Mouse (Mus musculus) MEL (cell line): ENCODE measurements around the gene Kank1. TPM values are rescaled to one million over a fixed set of nuclear protein-coding genes. Genes with fewer than 3 reads are reported as not detected.

Experiments
- DNase-seq: peaks from one replicate; pipeline ENCODE4 v3.0.0; 2011; ENCODE audit warnings: low read depth, low spot score
- H3K27ac ChIP-seq: 2 replicates; pipeline ENCODE4 v1.5.1; 2012; ENCODE audit warnings: low read depth, mild to moderate bottlenecking, control low read depth, low read length, moderate library complexity; ENCODE audit not compliant: control insufficient read depth
- H3K27me3 ChIP-seq, 2 experiments: fragments of 150-350 bp in 1 of 2; sonication (generic) in 1 of 2; 2 replicates each; pipeline ENCODE4 v1.6.1; 2012; ENCODE audit warnings: low read length in 2 of 2, mild to moderate bottlenecking in 2 of 2, improper control_type of control experiment in 1 of 2, moderate library complexity in 1 of 2; ENCODE audit not compliant: insufficient read depth in 2 of 2, control insufficient read depth in 1 of 2
- H3K36me3 ChIP-seq, 2 experiments: 2 replicates each; pipeline ENCODE4 v1.6.1; 2012 to 2014; ENCODE audit warnings: low read length in 2 of 2, improper control_type of control experiment in 1 of 2, inconsistent platforms in 1 of 2, mild to moderate bottlenecking in 1 of 2; ENCODE audit not compliant: insufficient read depth in 2 of 2, control insufficient read depth in 1 of 2
- H3K4me1 ChIP-seq, 2 experiments: fragments of 150-350 bp in 1 of 2; sonication (generic) in 1 of 2; 2 replicates each; pipeline ENCODE4 v1.6.1; 2012; ENCODE audit warnings: low read length in 2 of 2, improper control_type of control experiment in 1 of 2, mild to moderate bottlenecking in 1 of 2; ENCODE audit not compliant: insufficient read depth in 2 of 2, control insufficient read depth in 1 of 2
- H3K4me3 ChIP-seq, 2 experiments: fragments of 150-350 bp in 1 of 2; sonication (generic) in 1 of 2; 2 replicates each; pipeline ENCODE4 v1.5.1; 2012; ENCODE audit warnings: low read depth in 2 of 2, low read length in 2 of 2, mild to moderate bottlenecking in 2 of 2, moderate library complexity in 2 of 2, control low read depth in 1 of 2, improper control_type of control experiment in 1 of 2; ENCODE audit not compliant: control insufficient read depth in 1 of 2, insufficient read depth in 1 of 2
- H3K79me2 ChIP-seq: 2 replicates; pipeline ENCODE4 v1.6.1; 2012; ENCODE audit warnings: mild to moderate bottlenecking, low read length, moderate library complexity; ENCODE audit not compliant: control insufficient read depth, poor library complexity, insufficient read depth
- H3K9ac ChIP-seq: 2 replicates; pipeline ENCODE4 v1.6.1; 2012; ENCODE audit warnings: low read depth, mild to moderate bottlenecking, control low read depth, low read length, moderate library complexity; ENCODE audit not compliant: control insufficient read depth, poor library complexity, severe bottlenecking
- H3K9me3 ChIP-seq: fragments of 150-350 bp; sonication (generic); replicated peaks from 2 replicates; pipeline ENCODE4 v1.6.1; 2012; ENCODE audit warnings: mild to moderate bottlenecking, low read length, improper control_type of control experiment, moderate library complexity; ENCODE audit not compliant: insufficient read depth
- BHLHE40 ChIP-seq: IDR thresholded peaks from 2 replicates; pipeline ENCODE4 v1.6.1; 2012; ENCODE audit warnings: low read depth, mild to moderate bottlenecking, inconsistent platforms, low read length, improper control_type of control experiment, borderline replicate concordance
- CHD2 ChIP-seq: IDR thresholded peaks from 2 replicates; pipeline ENCODE4 v1.6.1; 2011; ENCODE audit warnings: low read length, improper control_type of control experiment
- E2F4 ChIP-seq: IDR thresholded peaks from 2 replicates; pipeline ENCODE4 v1.6.1; 2011; ENCODE audit warnings: low read depth, low read length, improper control_type of control experiment, borderline replicate concordance
- ELF1 ChIP-seq: IDR thresholded peaks from 2 replicates; pipeline ENCODE4 v1.6.1; 2014; ENCODE audit warnings: low read depth, mild to moderate bottlenecking, inconsistent platforms, low read length, improper control_type of control experiment, moderate library complexity
- EP300 ChIP-seq, 2 experiments: IDR thresholded peaks; 2 replicates each; pipeline ENCODE4 v1.6.1; 2011; ENCODE audit warnings: improper control_type of control experiment in 2 of 2, low read length in 2 of 2, low read depth in 1 of 2, mild to moderate bottlenecking in 1 of 2
- ETS1 ChIP-seq: IDR thresholded peaks from 2 replicates; pipeline ENCODE4 v1.6.1; 2012; ENCODE audit warnings: low read depth, mild to moderate bottlenecking, inconsistent platforms, low read length, improper control_type of control experiment, moderate library complexity
- GATA1 ChIP-seq: IDR thresholded peaks from 2 replicates; pipeline ENCODE4 v1.6.1; 2011; ENCODE audit warnings: low read depth, low read length, improper control_type of control experiment
- JUND ChIP-seq: IDR thresholded peaks from 2 replicates; pipeline ENCODE4 v1.6.1; 2011; ENCODE audit warnings: low read depth, mild to moderate bottlenecking, improper control_type of control experiment, low read length
- KAT2A ChIP-seq: conservative IDR thresholded peaks from 2 replicates; pipeline ENCODE4 v1.6.1; 2012; ENCODE audit warnings: low read depth, low read length, improper control_type of control experiment, inconsistent platforms
- MXI1 ChIP-seq: IDR thresholded peaks from 2 replicates; pipeline ENCODE4 v1.6.1; 2011; ENCODE audit warnings: mild to moderate bottlenecking, low read depth, low read length, improper control_type of control experiment
- MYB ChIP-seq: IDR thresholded peaks from 2 replicates; pipeline ENCODE4 v1.6.1; 2011; ENCODE audit warnings: mild to moderate bottlenecking, low read depth, low read length, improper control_type of control experiment
- NELFE ChIP-seq: IDR thresholded peaks from 2 replicates; pipeline ENCODE4 v1.6.1; 2011; ENCODE audit warnings: low read depth, low read length, improper control_type of control experiment
- POLR2A ChIP-seq, 2 experiments: IDR thresholded peaks; 2 replicates each; pipeline ENCODE4 v1.6.1; 2011 to 2012; ENCODE audit warnings: low read length in 2 of 2, mild to moderate bottlenecking in 2 of 2, control low read depth in 1 of 2, improper control_type of control experiment in 1 of 2, low read depth in 1 of 2, moderate library complexity in 1 of 2; ENCODE audit not compliant: control insufficient read depth in 1 of 2, insufficient read depth in 1 of 2, poor library complexity in 1 of 2
- RCOR1 ChIP-seq: IDR thresholded peaks from 2 replicates; pipeline ENCODE4 v1.6.1; 2012; ENCODE audit warnings: low read depth, mild to moderate bottlenecking, inconsistent platforms, low read length, improper control_type of control experiment
- SIN3A ChIP-seq: IDR thresholded peaks from 2 replicates; pipeline ENCODE4 v1.6.1; 2012; ENCODE audit warnings: low read length, improper control_type of control experiment, inconsistent platforms
- TAL1 ChIP-seq: IDR thresholded peaks from 2 replicates; pipeline ENCODE4 v1.6.1; 2012; ENCODE audit warnings: mild to moderate bottlenecking, inconsistent platforms, low read length, moderate library complexity, mixed read lengths
- TBP ChIP-seq: IDR thresholded peaks from 2 replicates; pipeline ENCODE4 v1.8.0; 2011; ENCODE audit warnings: low read depth, low read length, improper control_type of control experiment
- TCF12 ChIP-seq: IDR thresholded peaks from 2 replicates; pipeline ENCODE4 v1.6.1; 2014; ENCODE audit warnings: low read depth, mild to moderate bottlenecking, inconsistent platforms, low read length, improper control_type of control experiment, moderate library complexity
- UBTF ChIP-seq: IDR thresholded peaks from 2 replicates; pipeline ENCODE4 v1.6.1; 2012; ENCODE audit warnings: low read depth, mild to moderate bottlenecking, inconsistent platforms, low read length, improper control_type of control experiment, moderate library complexity, borderline replicate concordance; ENCODE audit not compliant: insufficient read depth
- USF1 ChIP-seq: IDR thresholded peaks from 2 replicates; pipeline ENCODE4 v1.6.1; 2014; ENCODE audit warnings: low read depth, mild to moderate bottlenecking, inconsistent platforms, low read length, improper control_type of control experiment, moderate library complexity
- USF2 ChIP-seq, 2 experiments: IDR thresholded peaks; 2 replicates each; pipeline ENCODE4 v1.6.1; 2011 to 2012; ENCODE audit warnings: improper control_type of control experiment in 2 of 2, low read length in 2 of 2, borderline replicate concordance in 1 of 2, inconsistent platforms in 1 of 2, low read depth in 1 of 2, mild to moderate bottlenecking in 1 of 2; ENCODE audit not compliant: insufficient read depth in 1 of 2
- ZKSCAN1 ChIP-seq: IDR thresholded peaks from 2 replicates; pipeline ENCODE4 v1.6.1; 2012; ENCODE audit warnings: low read depth, mild to moderate bottlenecking, inconsistent platforms, low read length, improper control_type of control experiment, moderate library complexity
- ZNF384 ChIP-seq: IDR thresholded peaks from 2 replicates; pipeline ENCODE4 v1.6.1; 2012; ENCODE audit warnings: low read depth, mild to moderate bottlenecking, inconsistent platforms, low read length, improper control_type of control experiment
- polyA plus RNA-seq, 2 experiments: library from polyadenylated mRNA; stranded (reverse) in 1 of 2; unstranded in 1 of 2; fragments of >175 nt in 1 of 2; fragments of >200 nt in 1 of 2; gene quantifications; 2 replicates each; pipeline versions ENCODE4 v1.2.1 to v1.2.4; 2012; ENCODE audit warnings: low replicate concordance in 2 of 2, low read depth in 1 of 2; ENCODE audit not compliant: insufficient read length in 2 of 2, insufficient read depth in 1 of 2, missing spikeins in 1 of 2
- total RNA-seq: library from RNA; depleted of rRNA; stranded (reverse); fragments of 300-350 nt; gene quantifications from 2 replicates; pipeline ENCODE4 v1.2.3, GENCODE M21; 2012

Gene Kank1
- total and polyA plus RNA-seq, 3 experiments: not detected

DNA sequence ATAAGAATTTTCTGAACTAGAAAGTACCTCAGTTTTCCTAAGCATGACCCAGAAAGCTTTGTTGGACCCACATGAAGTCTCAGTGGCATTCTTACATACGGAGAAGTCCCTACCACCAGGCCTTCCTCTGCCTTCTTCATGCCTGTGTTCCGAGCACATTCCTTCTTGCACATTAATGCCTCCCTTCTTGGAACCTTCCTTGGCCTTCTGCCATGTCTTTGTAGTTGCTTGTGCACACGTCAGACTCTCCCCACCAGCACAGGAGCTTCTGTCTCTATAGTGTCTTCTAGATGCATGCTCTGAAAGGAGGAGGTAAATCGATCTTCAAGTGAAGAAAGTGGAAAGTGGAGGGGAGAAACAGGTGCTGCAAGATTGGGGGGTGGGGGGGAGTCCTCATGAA is 58.4 kb downstream of the Kank1 start:
- Histone ChIP-seq H3K36me3 (no peaks in the 10 kb centered on the region), H3K9me3 (no peaks in the 10 kb centered on the region), H3K79me2 (no peaks in the 10 kb centered on the region), H3K4me1 (no peaks in the 10 kb centered on the region), H3K4me3 (no peak overlapping the region), H3K27ac (no peak overlapping the region), H3K9ac (no peak overlapping the region), H3K27me3 (no peaks in the 10 kb centered on the region)
- DNase-seq: peak; percentile 2
- TF ChIP-seq BHLHE40 (no peak), E2F4 (no peak), POLR2A (IDR thresholded peaks at IDR 0.05; ENCODE audit: control insufficient read depth in 1 of 2, insufficient read depth in 1 of 2, low read depth in 1 of 2, low read length in 2 of 2, poor library complexity in 1 of 2) (no peak), ELF1 (no peak), SIN3A (no peak), ZNF384 (no peak), KAT2A (no peak), NELFE (no peak), MYB (no peak), USF2 (IDR thresholded peaks at IDR 0.05; ENCODE audit: borderline replicate concordance in 1 of 2, insufficient read depth in 1 of 2, low read depth in 1 of 2, low read length in 2 of 2) (no peak), TAL1 (no peak), USF1 (no peak), MXI1 (no peak)

DNA sequence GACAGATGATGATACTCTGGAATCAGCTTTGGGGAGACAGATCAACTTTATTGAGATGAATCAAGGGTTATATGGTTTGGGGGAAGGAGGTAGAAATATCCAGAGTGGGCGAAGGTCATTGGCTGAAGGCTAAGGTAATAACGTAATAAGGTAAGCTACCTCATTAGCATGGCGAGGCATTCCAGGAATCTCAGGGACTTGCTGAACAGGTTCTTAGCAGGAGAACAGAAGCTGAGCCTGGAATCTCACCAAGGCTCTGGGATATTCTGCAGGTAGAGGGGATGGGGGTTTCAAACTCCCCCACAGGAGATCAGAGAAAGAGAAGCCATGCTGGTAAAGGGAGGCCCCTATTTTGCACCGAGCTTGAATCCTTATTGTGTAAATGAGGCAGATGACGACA is 60.5 kb downstream of the Kank1 start:
- H3K27ac ChIP-seq: no peak overlapping the region
- no peaks in the 10 kb centered on the region; a peak in 1 of 4 replicates for H3K27me3 ChIP-seq
- H3K36me3 ChIP-seq: no peaks in the 10 kb centered on the region
- DNase-seq: no peak
- no peaks in the 10 kb centered on the region for H3K4me1 ChIP-seq
- no peaks in the 10 kb centered on the region for H3K79me2 ChIP-seq
- H3K4me3 ChIP-seq: no peak overlapping the region
- no peaks in the 10 kb centered on the region for H3K9me3 ChIP-seq
- TF ChIP-seq RCOR1 (no peak), MYB (no peak), BHLHE40 (no peak), CHD2 (no peak), ZKSCAN1 (no peak), ELF1 (no peak), ETS1 (no peak), GATA1 (no peak), JUND (no peak), UBTF (no peak), TAL1 (no peak), TCF12 (no peak), TBP (no peak), EP300 (IDR thresholded peaks at IDR 0.05; ENCODE audit: low read depth in 1 of 2, low read length in 2 of 2) (no peak), KAT2A (no peak)
- H3K9ac ChIP-seq: no peak overlapping the region
